Mouse (Mus musculus) megakaryocyte-erythroid progenitor cell, adult 5 weeks (primary cell): ENCODE measurements around the gene Npy4r. TPM values are rescaled to one million over a fixed set of nuclear protein-coding genes. Genes with fewer than 3 reads are reported as not detected.

Experiments used
- polyA plus RNA-seq: library from polyadenylated mRNA; stranded (reverse); fragments of >175 nt; gene quantifications from 2 replicates; pipeline ENCODE4 v1.2.3, GENCODE M21; 2012

The Npy4r gene
- polyA plus RNA-seq, result not detected in 2 replicates

DNA sequence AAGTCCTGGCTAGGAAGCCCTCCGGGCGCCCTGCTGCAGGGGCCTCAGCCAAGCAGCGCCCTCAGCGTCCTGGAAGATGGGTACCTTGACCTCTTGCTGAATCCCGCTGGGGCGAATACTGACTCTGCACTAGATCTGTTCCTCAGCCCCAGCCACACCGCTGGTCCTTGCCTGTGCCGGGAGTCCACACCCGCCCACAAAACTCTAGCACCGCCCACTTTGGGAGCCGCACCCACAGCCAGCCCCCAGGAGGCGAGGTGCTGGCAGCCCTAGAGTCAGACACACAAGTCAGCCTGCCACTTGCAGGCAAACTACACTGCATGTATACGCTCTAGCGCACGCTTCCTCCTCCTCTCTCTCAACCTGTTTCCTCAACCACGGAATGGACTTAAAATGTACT lies at the start of gene Npy4r:
Gene Npy4r (minus strand): TSS at position 148 of the 400 bp plus-strand sequence.

DNA sequence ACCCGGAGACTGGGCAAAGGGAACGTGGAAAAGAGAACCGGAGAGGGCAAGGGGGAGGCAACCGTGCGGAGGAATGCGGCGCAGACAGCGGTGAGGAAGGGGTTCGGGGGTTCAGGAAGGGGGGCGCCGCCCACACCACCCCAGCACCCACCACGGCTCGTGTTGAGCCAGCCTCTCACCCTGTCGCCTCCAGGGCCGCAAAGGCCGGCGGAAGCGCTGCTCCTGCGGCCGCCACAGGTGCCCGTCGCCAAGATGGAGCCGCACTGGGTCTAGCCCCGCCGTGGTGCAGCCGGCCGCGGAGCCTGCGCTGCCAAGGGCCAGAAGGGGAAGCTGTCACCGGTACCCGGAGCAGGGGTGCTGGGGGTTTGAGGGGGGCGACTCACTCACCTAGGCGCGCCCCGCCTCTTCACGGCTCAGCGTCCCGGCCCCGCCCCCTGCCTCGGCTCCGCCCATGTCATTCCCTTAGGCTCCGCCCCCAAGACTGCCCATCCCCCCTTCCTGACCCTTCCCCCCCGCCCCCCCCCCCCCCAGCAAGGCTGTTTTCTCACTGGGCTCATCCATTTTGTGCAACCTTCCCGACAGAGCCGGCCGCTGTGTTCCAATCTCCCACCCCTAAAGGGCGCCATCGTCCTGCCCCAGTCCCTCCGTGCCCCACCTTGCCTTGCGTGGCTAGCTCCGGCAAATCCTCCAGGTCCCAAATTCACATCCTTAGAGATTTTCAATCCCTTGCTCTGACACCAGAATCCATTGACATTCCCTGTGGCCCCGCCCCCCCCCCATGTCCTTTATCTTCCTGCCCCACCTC lies 49.1 kb upstream of the Npy4r start, which contains the start of gene Gprin2:
Gene Gprin2 (minus strand): TSS at position 423 of the 805 bp plus-strand sequence.

DNA sequence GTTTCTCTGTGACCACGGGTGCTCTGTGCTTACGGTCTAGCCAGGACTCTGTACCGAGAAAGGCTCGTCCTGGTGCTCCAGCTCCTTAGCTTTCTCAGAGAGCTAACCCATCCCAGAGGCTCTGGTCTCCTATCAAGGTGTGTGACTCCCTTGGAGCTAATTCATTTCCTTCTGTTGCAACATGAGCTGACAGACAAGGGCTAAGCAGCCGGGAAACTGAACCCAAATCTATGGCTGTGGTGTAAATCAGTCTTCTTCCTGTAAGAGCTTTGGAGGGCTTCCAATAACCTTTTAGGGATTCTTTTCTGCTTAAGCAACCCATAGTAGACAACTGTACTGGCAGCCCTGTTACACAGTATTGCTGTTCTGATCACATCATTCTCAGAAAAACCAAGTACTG lies 49.7 kb downstream of the Npy4r start, which contains the start of gene A630023A22Rik:
Gene A630023A22Rik (minus strand): TSS at position 154 of the 400 bp plus-strand sequence.

Other genes starting within 250 kb of the Npy4r start
- not detected in 2 replicates for gene Gdf10, start 228.9 kb downstream of the Npy4r start, polyA plus RNA-seq
- 0.03 and 0.05 TPM in 2 replicates for gene Gdf2, start 211.4 kb downstream of the Npy4r start, polyA plus RNA-seq
- not detected in 2 replicates for gene Rbp3, start 198.5 kb downstream of the Npy4r start, polyA plus RNA-seq
- not detected in 2 replicates for gene Zfp488, start 173.7 kb downstream of the Npy4r start, polyA plus RNA-seq
- gene Gm30083, start 137.3 kb downstream of the Npy4r start, polyA plus RNA-seq, result not detected in 2 replicates
- not detected in 2 replicates for gene Gm5460, start 135.7 kb downstream of the Npy4r start, polyA plus RNA-seq
- not detected in 2 replicates for gene Antxrl, start 99.8 kb downstream of the Npy4r start, polyA plus RNA-seq
- not detected in 2 replicates for gene Anxa8, start 66.5 kb downstream of the Npy4r start, polyA plus RNA-seq
- gene A630023A22Rik, start 49.7 kb downstream of the Npy4r start, polyA plus RNA-seq, result not detected in 2 replicates
- gene Gprin2, start 49.2 kb upstream of the Npy4r start, polyA plus RNA-seq, result 0.04 and 0.74 TPM in 2 replicates
- not detected in 2 replicates for gene Syt15, start 67.1 kb upstream of the Npy4r start, polyA plus RNA-seq
- 6.7 and 6.9 TPM in 2 replicates for gene Shld2, start 158.0 kb upstream of the Npy4r start, polyA plus RNA-seq
- 102 and 105 TPM in 2 replicates for gene Glud1, start 158.2 kb upstream of the Npy4r start, polyA plus RNA-seq
- not detected in 2 replicates for gene Fam25c, start 202.9 kb upstream of the Npy4r start, polyA plus RNA-seq
- gene Sncg, start 222.3 kb upstream of the Npy4r start, polyA plus RNA-seq, result not detected in 2 replicates
- gene Mmrn2, start 223.0 kb upstream of the Npy4r start, polyA plus RNA-seq, result not detected in 2 replicates